In genomic region chr10:19140628-19141027, GRCm38 (mm10) we compare ENCODE assay signal across 20 mouse cellular contexts.
DNase-seq lines count a peak whose midpoint lies in the region; ATAC-seq and TF ChIP-seq lines count a peak whose summit lies in the region.
"Had no signal": no experiment of that assay in that cellular context is flagged by ENCODE, and none has a peak within 500 bp of the region (broad histone marks: within the 10 kb centered on the region; RNA-seq: fewer than 3 reads in every experiment).

No protein-coding gene starts in this region.

- no peak overlapping the region for H3K27ac ChIP-seq in kidney, adult 2 months (ENCODE audit: insufficient read depth, low read depth, low read length)
- H3K27ac ChIP-seq in lung, postnatal 0 days (ENCODE audit: low read length) = no peak overlapping the region
- H3K27ac ChIP-seq: embryonic facial prominence, embryonic 12.5 days; forebrain, embryonic 15.5 days; heart, embryonic 13.5 days had no signal

- TF ChIP-seq POLR2A in kidney, adult 2 months (IDR thresholded peaks at IDR 0.05; ENCODE audit: low read depth, low read length) = no peak

- H3K9me3 ChIP-seq in lung, postnatal 0 days (ENCODE audit: low read length) = no peaks in the 10 kb centered on the region
- H3K9me3 ChIP-seq: embryonic facial prominence, embryonic 12.5 days; forebrain, embryonic 15.5 days; heart, embryonic 13.5 days had no signal

- no peaks in the 10 kb centered on the region for H3K36me3 ChIP-seq in kidney, adult 2 months (ENCODE audit: control insufficient read depth, insufficient read depth, low read length)
- no peaks in the 10 kb centered on the region for H3K36me3 ChIP-seq in lung, postnatal 0 days (ENCODE audit: insufficient read depth, low read length)
- H3K36me3 ChIP-seq: embryonic facial prominence, embryonic 12.5 days; forebrain, embryonic 15.5 days; heart, embryonic 13.5 days had no signal

- peak; percentile 7 for DNase-seq in kidney, adult 2 months
- no peak for DNase-seq in kidney, postnatal 4 days
- DNase-seq in lung, postnatal 0 days (ENCODE audit: low spot score) = peak; percentile 46
- DNase-seq in lung, postnatal 14 days = no peak
- DNase-seq in lung, postnatal 10 days = peak; percentile 35
- DNase-seq in right cerebral cortex, adult 2 months (ENCODE audit: low spot score in 2 of 2) = no peak
- DNase-seq in heart, postnatal 14 days = no peak
- DNase-seq: adrenal gland, postnatal 14 days; cerebellum, adult 11-12 months; cerebellum, adult 9-10 months; cerebellum, postnatal 25 days; gastrocnemius, postnatal 36 days; heart, adult 11 months; heart, postnatal 4 days had no signal

- intact Hi-C loops in heart, postnatal 14 days (cut with DNase I) = no loop called here

- no peak for TF ChIP-seq CTCF in kidney, adult 2 months (conservative IDR thresholded peaks at IDR 0.05; ENCODE audit: insufficient read depth, insufficient read length, low read depth, low read length)
- no peak; the same call in 1 of the 2 replicates for TF ChIP-seq CTCF in lung, postnatal 0 days (IDR thresholded peaks at IDR 0.05)

- H3K4me1 ChIP-seq in kidney, adult 2 months (ENCODE audit: control insufficient read depth, insufficient read depth, low read length) = no peaks in the 10 kb centered on the region
- H3K4me1 ChIP-seq in lung, postnatal 0 days (ENCODE audit: insufficient read depth, low read depth, low read length) = no peaks in the 10 kb centered on the region
- H3K4me1 ChIP-seq: embryonic facial prominence, embryonic 12.5 days; forebrain, embryonic 15.5 days; heart, embryonic 13.5 days had no signal

- no peak overlapping the region for H3K4me2 ChIP-seq in lung, postnatal 0 days (replicated peaks; ENCODE audit: low read depth, low read length)
- H3K4me2 ChIP-seq: embryonic facial prominence, embryonic 12.5 days; forebrain, embryonic 15.5 days; heart, embryonic 13.5 days had no signal

- no peak overlapping the region for H3K4me3 ChIP-seq in kidney, adult 2 months (ENCODE audit: insufficient read depth, low read depth, low read length)
- H3K4me3 ChIP-seq in lung, postnatal 0 days (ENCODE audit: low read depth, low read length) = no peak overlapping the region
- H3K4me3 ChIP-seq: embryonic facial prominence, embryonic 12.5 days; forebrain, embryonic 15.5 days; heart, embryonic 13.5 days had no signal

- TF ChIP-seq EP300 in lung, postnatal 0 days (IDR thresholded peaks at IDR 0.05) = peak; percentile 96

- H3K27me3 ChIP-seq in kidney, adult 2 months (replicated peaks; ENCODE audit: control insufficient read depth, insufficient read depth, low read length) = no peaks in the 10 kb centered on the region
- H3K27me3 ChIP-seq in lung, postnatal 0 days (replicated peaks; ENCODE audit: insufficient read depth, low read length) = no peaks in the 10 kb centered on the region
- H3K27me3 ChIP-seq: CH12.LX; embryonic facial prominence, embryonic 12.5 days; forebrain, embryonic 15.5 days; heart, embryonic 13.5 days; Patski had no signal

- WGBS in kidney, adult 2 months = 23% methylated on average over 5 of the region's 5 CpGs
- WGBS in lung, postnatal 0 days = 60% methylated on average over 5 of the region's 5 CpGs

- peak; percentile 91 for ATAC-seq in lung, postnatal 0 days
- ATAC-seq: activated CD4-positive, CD25-positive, alpha-beta regulatory T cell, adult 4 months; forebrain, embryonic 15.5 days; Patski had no signal

- no peak overlapping the region for H3K9ac ChIP-seq in lung, postnatal 0 days (replicated peaks; ENCODE audit: low read depth)
- H3K9ac ChIP-seq: embryonic facial prominence, embryonic 12.5 days; forebrain, embryonic 15.5 days; heart, embryonic 13.5 days had no signal

Comparison
In these comparisons a context has a peak if more than half of its experiments do, and no peak if none do; other contexts are left out.
1. DNase-seq: peak in kidney, adult 2 months (single experiment), lung, postnatal 0 days (single experiment) and lung, postnatal 10 days (single experiment); none in kidney, postnatal 4 days (0 of 2), lung, postnatal 14 days (single experiment), right cerebral cortex, adult 2 months (0 of 2) and heart, postnatal 14 days (0 of 2).